Mouse (Mus musculus) erythroblast, embryonic 14.5 days (primary cell): ENCODE results near the gene Tenm1. TPM values are rescaled to one million over a fixed set of nuclear protein-coding genes. Genes with fewer than 3 reads are reported as not detected.

Source experiments
- H3K27me3 ChIP-seq: 2 replicates; pipeline ENCODE4 v1.6.1; 2012; ENCODE audit warnings: inconsistent platforms; ENCODE audit not compliant: control insufficient read depth
- H3K36me3 ChIP-seq: 2 replicates; pipeline ENCODE4 v1.6.1; 2012; ENCODE audit warnings: mild to moderate bottlenecking, inconsistent platforms; ENCODE audit not compliant: control insufficient read depth
- H3K4me1 ChIP-seq: 2 replicates; pipeline ENCODE4 v1.6.1; 2012; ENCODE audit warnings: inconsistent platforms; ENCODE audit not compliant: control insufficient read depth
- H3K4me3 ChIP-seq: replicated peaks from 2 replicates; pipeline ENCODE3; 2012; ENCODE audit warnings: moderate library complexity, mild to moderate bottlenecking, inconsistent platforms
- H3K9me3 ChIP-seq: 2 replicates; pipeline ENCODE4 v1.6.1; 2012; ENCODE audit warnings: low read length, inconsistent platforms, mixed read lengths; ENCODE audit not compliant: control insufficient read depth
- GATA1 ChIP-seq: IDR thresholded peaks from 2 replicates; pipeline ENCODE4 v1.6.1; 2012; ENCODE audit warnings: low read length, inconsistent platforms, mixed read lengths
- TAL1 ChIP-seq: IDR thresholded peaks from 3 replicates; pipeline ENCODE4 v1.6.1; 2012; ENCODE audit warnings: low read length, inconsistent platforms, mixed read lengths
- polyA plus RNA-seq: library from polyadenylated mRNA; stranded (reverse); fragments of >175 nt; gene quantifications from 2 replicates; pipeline ENCODE4 v1.2.3, GENCODE M21; 2012

Gene Tenm1
- polyA plus RNA-seq, 1 experiment: under 0.01 TPM

DNA sequence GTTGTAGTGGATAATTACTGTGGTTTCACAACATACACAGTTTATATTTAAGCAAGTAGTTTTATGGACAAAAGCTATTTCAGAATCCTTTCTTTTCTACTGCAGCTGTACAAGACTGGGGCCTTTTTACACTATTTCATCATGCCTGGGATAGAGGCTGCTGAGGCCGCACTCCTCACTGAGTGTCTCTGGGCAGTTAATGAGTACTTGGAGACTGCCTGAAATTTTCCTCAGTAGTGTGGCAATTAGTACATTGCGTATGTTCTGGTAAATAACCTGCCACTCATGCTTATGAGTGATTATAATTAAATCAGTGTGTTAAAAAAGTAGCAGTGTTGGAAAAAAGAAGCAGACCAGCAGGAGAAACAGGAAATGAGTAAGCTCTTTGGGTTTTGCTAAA is 442.8 kb downstream of the Tenm1 start:
- Histone ChIP-seq H3K36me3 (no peaks in the 10 kb centered on the region), H3K4me3 (no peak overlapping the region), H3K27me3 (no peaks in the 10 kb centered on the region), H3K9me3 (no peaks in the 10 kb centered on the region), H3K4me1 (no peaks in the 10 kb centered on the region)
- TF ChIP-seq GATA1 (no peak), TAL1 (no peak)

DNA sequence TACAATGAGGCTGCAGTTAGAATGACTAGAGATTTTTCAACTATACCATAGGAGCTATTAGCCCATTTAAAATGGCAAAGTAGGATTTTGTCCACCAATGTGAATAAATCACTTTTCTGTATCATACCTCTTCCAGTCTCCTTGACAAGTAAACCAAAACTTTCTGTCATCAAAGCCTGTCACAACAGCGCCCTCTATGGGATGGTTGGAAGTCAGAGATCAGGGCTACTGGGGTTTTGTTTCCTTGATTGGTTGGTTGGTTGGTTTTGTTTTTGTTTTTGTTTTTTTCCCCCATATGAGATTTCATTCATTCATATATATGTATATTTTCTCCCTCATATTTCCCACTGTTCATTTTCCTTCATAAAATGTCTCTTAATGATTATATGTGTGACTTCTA is 455.4 kb downstream of the Tenm1 start:
- no peak overlapping the region for H3K4me3 ChIP-seq
- H3K36me3 ChIP-seq: no peaks in the 10 kb centered on the region
- H3K27me3 ChIP-seq: no peaks in the 10 kb centered on the region
- TF ChIP-seq TAL1: no peak
- TF ChIP-seq GATA1: no peak
- H3K4me1 ChIP-seq: no peaks in the 10 kb centered on the region
- H3K9me3 ChIP-seq: no peaks in the 10 kb centered on the region

DNA sequence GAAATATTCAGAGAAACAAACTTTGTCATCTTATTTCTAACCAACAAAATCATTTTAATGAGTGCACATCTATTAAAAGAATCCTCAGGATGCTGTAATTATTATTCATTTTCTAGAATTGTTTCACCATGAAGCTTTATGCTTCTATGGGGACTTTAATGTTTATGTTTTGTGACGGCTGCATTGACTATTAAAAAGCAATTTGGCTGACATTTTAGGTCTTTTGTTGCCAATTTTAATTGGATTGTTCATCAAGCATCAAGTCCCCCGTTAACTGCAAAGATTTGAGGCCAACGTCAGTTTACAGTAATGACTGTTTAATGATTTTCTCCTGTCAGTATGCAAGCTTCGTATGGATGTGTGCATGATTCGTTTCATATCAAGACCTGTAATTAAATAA is 461.3 kb downstream of the Tenm1 start:
- Histone ChIP-seq H3K4me1 (no peaks in the 10 kb centered on the region), H3K4me3 (no peak overlapping the region), H3K27me3 (no peaks in the 10 kb centered on the region), H3K36me3 (no peaks in the 10 kb centered on the region), H3K9me3 (no peaks in the 10 kb centered on the region)
- TF ChIP-seq TAL1: no peak
- TF ChIP-seq GATA1: no peak

DNA sequence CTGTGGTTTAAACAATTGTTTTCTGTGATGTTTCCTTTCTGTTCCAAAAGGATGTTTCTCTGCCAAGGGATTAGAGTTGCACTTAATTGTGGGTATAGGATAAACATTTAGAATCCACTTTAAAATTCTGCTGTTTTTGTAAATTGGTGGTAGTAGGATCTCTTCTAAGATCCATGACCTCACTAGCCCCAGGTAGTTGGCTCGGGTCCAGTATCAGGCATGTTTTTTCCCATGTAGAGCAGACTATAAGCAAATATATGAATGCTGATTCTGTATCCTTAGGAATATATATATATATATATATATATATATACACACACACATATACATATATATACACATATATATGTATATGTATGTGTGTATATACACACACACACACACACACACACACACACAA is 567.2 kb downstream of the Tenm1 start:
- TF ChIP-seq TAL1 (no peak), GATA1 (no peak)
- no peaks in the 10 kb centered on the region for H3K9me3 ChIP-seq
- no peaks in the 10 kb centered on the region for H3K4me1 ChIP-seq
- H3K27me3 ChIP-seq: no peaks in the 10 kb centered on the region
- no peaks in the 10 kb centered on the region for H3K36me3 ChIP-seq
- no peak overlapping the region for H3K4me3 ChIP-seq

DNA sequence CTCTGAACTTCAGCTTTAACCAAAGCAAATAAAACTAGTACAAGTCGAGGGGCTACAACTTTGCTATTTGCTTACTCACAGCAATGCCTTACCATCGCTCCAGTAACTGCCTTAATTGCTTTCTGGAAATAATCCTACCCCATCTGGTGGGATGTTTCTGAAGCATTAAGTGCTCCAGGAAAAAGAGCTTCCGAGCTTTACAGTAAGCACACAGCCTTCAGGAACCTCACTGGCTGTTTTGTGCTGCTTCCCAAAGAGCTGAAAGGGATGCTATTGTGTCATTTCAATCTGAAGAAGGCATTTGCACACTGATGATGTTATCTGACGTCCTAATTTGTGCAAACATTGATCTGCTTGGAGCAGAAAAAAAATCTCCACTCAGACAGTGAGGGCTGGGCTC is 647.4 kb downstream of the Tenm1 start:
- Histone ChIP-seq H3K4me1 (no peaks in the 10 kb centered on the region), H3K36me3 (no peaks in the 10 kb centered on the region), H3K4me3 (no peak overlapping the region), H3K9me3 (no peaks in the 10 kb centered on the region), H3K27me3 (no peaks in the 10 kb centered on the region)
- TF ChIP-seq GATA1: no peak
- no peak for TF ChIP-seq TAL1

DNA sequence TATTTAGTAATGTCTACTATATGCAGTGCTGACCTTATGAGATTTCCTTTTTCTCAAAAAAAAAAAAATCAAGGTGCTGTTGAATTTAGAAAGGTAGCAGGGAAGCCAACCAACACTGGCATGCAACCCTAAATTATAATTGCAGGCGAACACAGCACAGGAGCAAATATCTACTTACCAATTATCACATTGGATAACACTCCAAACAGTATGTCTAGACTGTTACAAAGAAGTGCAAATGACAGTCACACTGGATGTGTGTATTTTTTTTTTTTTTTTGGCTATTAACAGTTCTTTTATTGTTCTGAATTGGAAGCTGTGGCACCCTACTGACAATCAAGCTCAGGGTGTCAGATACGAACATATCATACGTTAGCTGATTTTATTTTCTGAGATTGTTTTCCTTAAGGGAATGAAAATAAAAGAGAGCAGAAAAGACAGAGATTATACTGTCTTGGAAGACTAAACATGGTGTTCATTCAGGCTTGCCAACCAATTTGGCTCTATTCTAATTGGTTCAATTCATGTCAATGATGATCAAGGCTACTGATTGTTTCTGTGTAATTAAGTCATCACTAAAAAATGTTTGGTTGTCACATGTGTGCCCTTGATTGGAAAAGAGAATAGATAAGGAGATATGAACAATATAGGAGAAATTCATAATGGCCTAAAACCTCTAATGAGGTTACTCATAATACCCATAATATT is 710.7 kb downstream of the Tenm1 start:
- no peaks in the 10 kb centered on the region for H3K4me1 ChIP-seq
- no peak overlapping the region for H3K4me3 ChIP-seq
- no peak for TF ChIP-seq TAL1
- no peak for TF ChIP-seq GATA1
- no peaks in the 10 kb centered on the region for H3K9me3 ChIP-seq
- no peaks in the 10 kb centered on the region for H3K27me3 ChIP-seq
- H3K36me3 ChIP-seq: no peaks in the 10 kb centered on the region

DNA sequence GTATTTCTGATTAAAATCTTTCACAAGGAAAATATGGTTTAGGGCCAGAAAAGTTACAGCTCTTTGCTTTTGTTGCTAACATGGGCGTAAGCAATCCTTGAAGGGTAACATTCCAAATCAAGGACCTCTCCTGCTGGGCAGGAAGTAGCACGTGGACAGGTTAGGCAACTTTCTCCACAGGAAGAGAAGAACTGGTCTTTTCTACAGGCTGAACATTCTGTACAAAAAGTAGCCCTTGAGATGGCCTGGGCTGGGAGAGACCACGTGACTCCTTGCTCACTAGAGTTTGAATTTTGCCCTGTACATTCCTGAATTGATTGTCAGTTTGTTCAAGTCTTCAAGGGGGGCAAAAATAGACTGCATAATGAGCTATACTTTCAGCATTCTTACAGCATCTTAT is 728.6 kb downstream of the Tenm1 start:
- no peaks in the 10 kb centered on the region for H3K4me1 ChIP-seq
- H3K27me3 ChIP-seq: no peaks in the 10 kb centered on the region
- TF ChIP-seq GATA1 (no peak), TAL1 (no peak)
- H3K36me3 ChIP-seq: no peaks in the 10 kb centered on the region
- no peak overlapping the region for H3K4me3 ChIP-seq
- no peaks in the 10 kb centered on the region for H3K9me3 ChIP-seq

DNA sequence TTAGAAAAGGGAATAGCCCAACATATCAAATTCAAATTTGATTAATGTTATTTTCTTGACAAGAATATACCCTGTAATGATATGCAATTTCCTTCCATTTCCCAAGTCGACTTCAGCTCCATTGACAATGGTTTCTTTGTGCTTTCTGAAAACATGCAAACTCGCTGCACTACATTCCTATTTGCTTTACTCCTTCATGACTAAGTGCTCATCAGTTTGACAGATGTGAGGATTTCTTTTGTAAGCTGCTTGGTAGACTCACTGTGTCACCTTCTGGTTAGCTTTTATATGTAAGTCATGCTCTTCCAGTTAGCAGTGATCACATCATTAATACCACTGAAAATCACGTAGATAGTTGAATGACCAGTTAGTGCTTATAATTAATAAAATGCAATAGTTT is 781.8 kb downstream of the Tenm1 start:
- TF ChIP-seq TAL1 (no peak), GATA1 (no peak)
- H3K36me3 ChIP-seq: no peaks in the 10 kb centered on the region
- H3K9me3 ChIP-seq: no peaks in the 10 kb centered on the region
- H3K4me1 ChIP-seq: no peaks in the 10 kb centered on the region
- no peaks in the 10 kb centered on the region for H3K27me3 ChIP-seq
- H3K4me3 ChIP-seq: no peak overlapping the region

DNA sequence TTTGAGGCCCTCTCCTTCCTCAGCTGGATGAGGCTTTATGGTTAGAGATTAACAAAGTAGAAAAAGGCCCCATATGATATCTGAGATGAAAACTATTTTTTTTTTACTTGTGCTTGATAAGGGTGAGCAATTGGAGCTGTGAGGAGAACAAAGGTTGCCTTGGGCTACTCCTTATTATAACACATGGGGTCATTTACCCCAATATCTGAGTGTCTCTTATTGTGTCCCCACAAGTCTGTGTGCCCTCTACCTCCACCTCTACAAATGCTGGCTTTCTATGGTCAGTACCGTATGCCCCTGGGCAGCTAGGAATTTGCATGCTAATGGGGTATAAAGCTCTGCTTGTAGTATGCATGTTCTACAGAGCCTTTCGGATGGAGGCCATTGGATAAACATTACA is 848.4 kb downstream of the Tenm1 start:
- H3K27me3 ChIP-seq: no peaks in the 10 kb centered on the region
- no peaks in the 10 kb centered on the region for H3K4me1 ChIP-seq
- TF ChIP-seq TAL1: no peak
- TF ChIP-seq GATA1: no peak
- no peak overlapping the region for H3K4me3 ChIP-seq
- no peaks in the 10 kb centered on the region for H3K36me3 ChIP-seq
- peaks cover 2% of the 10 kb centered on the region; the same call in 1 of the 2 replicates for H3K9me3 ChIP-seq

DNA sequence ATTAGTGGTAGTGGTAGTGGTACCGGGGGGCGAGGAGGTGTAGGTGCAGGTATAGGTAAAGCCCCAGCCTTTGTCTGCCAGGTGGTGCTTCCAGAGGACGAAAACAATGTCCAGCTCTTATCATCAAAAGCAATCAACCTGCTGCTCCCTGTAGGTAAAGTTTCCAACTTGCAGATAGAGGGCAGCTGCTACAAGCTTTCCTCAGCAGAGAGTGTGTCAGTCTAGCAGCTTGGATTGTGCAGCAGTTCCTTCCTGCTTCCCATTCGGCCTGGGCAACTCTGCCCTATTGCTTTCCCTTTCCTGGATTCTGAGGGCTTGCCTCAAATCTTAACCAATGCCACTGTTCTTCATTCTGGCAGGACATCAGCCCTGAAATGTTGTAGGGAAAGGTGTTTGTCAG is 870.2 kb downstream of the Tenm1 start:
- no peaks in the 10 kb centered on the region for H3K4me1 ChIP-seq
- H3K27me3 ChIP-seq: no peaks in the 10 kb centered on the region
- H3K36me3 ChIP-seq: no peaks in the 10 kb centered on the region
- no peaks in the 10 kb centered on the region for H3K9me3 ChIP-seq
- no peak for TF ChIP-seq GATA1
- no peak overlapping the region for H3K4me3 ChIP-seq
